Mouse (Mus musculus): ENCODE data around the gene Ildr1. TPM values are rescaled to one million over a fixed set of nuclear protein-coding genes. Genes with fewer than 3 reads are reported as not detected.

Gene Ildr1
- total RNA-seq (2023; ENCODE audit: inconsistent age), result 16.2 to 21.9 TPM (median 17.6 TPM) in 4 replicates

DNA sequence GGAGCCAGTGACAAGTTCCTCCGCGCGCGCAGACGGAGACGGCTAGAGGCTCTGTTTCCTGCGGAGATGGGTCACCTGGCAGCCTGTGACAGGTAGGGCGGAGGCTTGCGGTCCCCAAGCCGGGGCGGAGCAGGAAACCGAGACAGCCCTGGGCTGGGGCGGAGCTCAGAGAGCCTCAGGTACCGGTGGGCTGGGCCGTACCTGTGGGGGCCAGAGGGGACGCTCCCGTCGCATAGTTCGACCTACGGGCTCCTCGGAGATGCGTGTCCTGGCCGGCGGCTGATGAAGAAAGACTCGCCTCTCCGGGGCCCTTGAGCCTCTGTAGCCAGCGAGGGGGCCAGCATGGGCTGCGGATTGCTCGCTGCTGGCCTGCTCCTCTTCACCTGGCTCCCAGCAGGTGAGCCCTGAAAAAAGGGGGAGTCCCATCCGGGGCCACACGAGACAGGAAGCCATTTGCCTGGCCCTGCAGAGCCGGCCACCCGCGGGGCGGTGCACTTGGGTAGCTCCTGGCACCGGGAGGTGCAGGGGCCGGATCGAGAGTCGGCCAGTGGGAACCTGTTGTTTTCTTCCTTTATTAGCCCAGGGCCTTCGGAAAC, at the start of gene Ildr1:
Gene Ildr1 (plus strand): TSS at position 161 of the 596 bp plus-strand sequence.

DNA sequence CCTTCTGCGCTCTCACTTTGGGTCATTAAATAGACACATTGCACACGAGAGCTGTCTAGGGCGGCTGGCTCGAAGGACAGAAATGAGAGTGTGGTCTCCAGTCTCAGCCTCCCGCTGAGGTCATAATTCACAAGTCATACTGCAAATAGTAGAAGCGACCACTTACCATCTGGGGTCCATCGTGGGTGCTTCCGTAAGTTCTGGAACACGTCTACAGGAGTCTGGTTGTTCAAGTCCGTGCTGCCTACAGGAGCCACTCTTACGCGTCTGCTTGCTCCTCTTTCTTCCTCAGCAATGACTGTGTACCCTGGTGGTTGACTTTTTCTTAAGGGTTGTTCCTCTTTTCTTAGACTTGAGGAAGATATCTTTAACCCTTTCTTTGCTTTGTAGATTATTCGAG, 28.0 kb upstream of the Ildr1 start, which contains the start of gene Cd86:
Gene Cd86 (minus strand): TSS at position 300 of the 400 bp plus-strand sequence.

Other genes with a start within 250 kb of the Ildr1 start
- gene Stfa3, start 238.6 kb upstream of the Ildr1 start, total RNA-seq (2023; ENCODE audit: inconsistent age), result not detected in 4 replicates
- gene Casr, start 131.8 kb upstream of the Ildr1 start, total RNA-seq (2023; ENCODE audit: inconsistent age), result not detected in 4 replicates
- gene Cd86, start 27.9 kb upstream of the Ildr1 start, total RNA-seq (2023; ENCODE audit: inconsistent age), result 123 to 158 TPM (median 149 TPM) in 4 replicates
- 10.6 to 82.9 TPM (median 26.5 TPM) in 4 replicates for gene Slc15a2, start 91.0 kb downstream of the Ildr1 start, total RNA-seq (2023; ENCODE audit: inconsistent age)
- gene Iqcb1, start 134.4 kb downstream of the Ildr1 start, total RNA-seq (2023; ENCODE audit: inconsistent age), result 67.6 to 115 TPM (median 93.9 TPM) in 4 replicates
- gene Eaf2, start 181.0 kb downstream of the Ildr1 start, total RNA-seq (2023; ENCODE audit: inconsistent age), result 12.3 to 14.5 TPM (median 13.4 TPM) in 4 replicates
- 39.8 to 47.3 TPM (median 43.4 TPM) in 4 replicates for gene Golgb1, start 181.2 kb downstream of the Ildr1 start, total RNA-seq (2023; ENCODE audit: inconsistent age)
- 386 to 409 TPM (median 390 TPM) in 4 replicates for gene Hcls1, start 241.0 kb downstream of the Ildr1 start, total RNA-seq (2023; ENCODE audit: inconsistent age)